Mouse (Mus musculus): ENCODE measurements around the gene Amotl1.
"Not testable (repeated sequence)": the region's sequence is repeated elsewhere in the genome, so short reads cannot be mapped to it uniquely, and the experiment has no call there.

Amotl1 gene

GRCm38 (mm10) chr9:14603475-14603874 lies 41.4 kb downstream of the Amotl1 start:
- no peak for DNase-seq

DNA sequence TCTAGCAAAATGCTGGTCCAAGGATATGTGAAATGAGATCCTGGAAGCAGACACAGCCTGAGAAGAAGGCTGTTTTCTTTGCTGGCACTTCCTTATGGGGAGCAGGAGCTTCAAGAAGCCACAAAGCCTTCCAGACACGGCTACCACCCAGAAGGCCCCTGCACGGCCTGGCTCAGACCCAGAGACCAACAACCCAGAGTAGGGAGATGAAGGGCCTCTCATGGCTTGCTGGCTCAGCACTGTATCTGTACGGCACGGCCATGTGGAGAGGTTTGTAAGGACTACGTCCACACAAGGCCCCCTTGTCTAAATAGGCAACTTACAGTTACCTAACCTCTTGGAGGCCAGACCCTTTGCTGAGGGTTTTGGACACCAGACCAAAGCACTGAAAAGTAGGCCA lies 45.1 kb downstream of the Amotl1 start:
- DNase-seq: peak in 1 of 2 experiments; percentile 14

- no peak for DNase-seq
Measured at GRCm38 (mm10) chr9:14598157-14598556, 46.7 kb downstream of the Amotl1 start.

- no peak for DNase-seq
Measured at GRCm38 (mm10) chr9:14597429-14597828, 47.4 kb downstream of the Amotl1 start.

- DNase-seq: no peak
Measured at GRCm38 (mm10) chr9:14596858-14597257, 48.0 kb downstream of the Amotl1 start.

GRCm38 (mm10) chr9:14596427-14596826 lies 48.4 kb downstream of the Amotl1 start:
- no peak for DNase-seq

GRCm38 (mm10) chr9:14595893-14596292 lies 49.0 kb downstream of the Amotl1 start:
- DNase-seq: no peak

DNA sequence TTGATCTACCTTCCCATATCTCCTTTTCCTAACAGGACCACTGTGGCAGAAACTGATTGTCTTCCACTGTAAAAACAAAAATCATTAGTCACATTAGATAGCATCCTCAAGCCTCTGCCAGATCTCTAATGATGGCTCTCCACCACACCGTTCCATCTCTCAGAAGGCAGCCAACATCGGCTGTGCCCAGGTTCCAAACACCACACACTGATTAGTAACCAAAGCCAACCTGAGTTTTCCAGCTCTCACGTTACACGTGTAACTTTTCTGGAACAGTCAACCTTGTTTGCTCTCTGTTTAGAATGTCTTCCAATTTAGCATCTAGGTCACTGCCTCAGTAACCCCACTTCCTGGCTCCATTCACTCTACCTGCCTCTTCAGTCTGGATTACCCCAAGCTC lies 51.0 kb downstream of the Amotl1 start:
- DNase-seq: no peak

DNA sequence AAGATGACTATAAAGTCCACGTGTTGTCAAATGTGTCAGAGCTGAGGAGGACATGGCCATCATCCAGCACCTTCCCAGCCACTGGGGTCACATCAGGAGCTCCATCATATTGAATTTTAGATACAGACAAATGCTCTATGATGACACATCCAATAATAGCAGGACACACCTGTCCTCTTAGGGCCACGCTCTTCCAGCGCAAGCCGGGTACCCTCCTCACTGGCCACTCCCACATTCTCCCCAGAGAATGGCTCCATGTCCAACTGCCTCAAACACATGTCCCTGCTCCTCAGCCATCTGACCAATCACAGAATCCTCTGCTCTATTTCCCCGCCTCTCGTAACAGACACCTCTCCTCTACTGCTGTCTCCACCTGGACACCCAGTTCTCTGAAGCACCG lies 54.2 kb downstream of the Amotl1 start:
- no peak for DNase-seq

DNA sequence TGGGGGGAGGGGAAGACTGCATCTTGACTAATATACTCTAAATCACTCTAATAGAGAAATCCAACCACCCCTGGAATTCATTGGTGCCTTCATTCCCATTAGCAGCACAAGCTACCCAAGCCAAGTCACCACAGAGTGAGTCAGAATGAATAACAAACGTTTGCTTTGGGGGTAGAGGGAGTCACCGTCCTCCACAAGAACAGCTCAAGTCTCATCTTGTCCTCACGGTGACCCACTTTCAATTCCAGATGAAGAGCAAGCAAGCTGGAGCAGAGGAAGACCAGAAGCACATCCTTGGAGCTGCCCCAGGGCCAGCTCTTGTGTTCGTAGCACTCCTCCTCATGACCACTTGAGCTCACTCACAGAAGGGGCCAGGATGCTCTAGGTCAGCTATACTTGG lies 56.2 kb downstream of the Amotl1 start:
- DNase-seq: no peak

DNA sequence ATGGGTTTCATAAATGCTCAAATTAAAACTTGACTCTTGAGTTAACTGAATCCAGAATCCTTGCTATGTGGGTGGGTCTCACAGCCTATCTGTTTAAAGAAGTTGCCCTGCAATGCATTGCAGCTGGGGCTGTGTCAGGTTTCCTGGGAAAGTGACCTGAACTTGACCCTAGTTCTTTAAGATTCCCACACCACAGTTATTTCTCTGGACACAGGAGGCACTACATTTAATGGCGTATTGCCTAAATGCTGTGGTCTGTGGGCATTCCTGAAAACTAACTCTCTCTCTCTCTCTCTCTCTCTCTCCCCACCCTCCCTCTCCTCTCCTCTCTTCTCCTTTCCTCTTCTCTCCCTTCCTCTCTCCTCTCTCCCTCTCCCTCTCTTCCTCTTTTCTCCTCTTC lies 59.2 kb downstream of the Amotl1 start:
- DNase-seq: peak in 1 of 2 experiments; percentile 9

GRCm38 (mm10) chr9:14578960-14579359 lies 65.9 kb downstream of the Amotl1 start:
- no peak for DNase-seq

- DNase-seq: not testable (repeated sequence)
Measured at GRCm38 (mm10) chr9:14576359-14576758, 68.5 kb downstream of the Amotl1 start.

DNA sequence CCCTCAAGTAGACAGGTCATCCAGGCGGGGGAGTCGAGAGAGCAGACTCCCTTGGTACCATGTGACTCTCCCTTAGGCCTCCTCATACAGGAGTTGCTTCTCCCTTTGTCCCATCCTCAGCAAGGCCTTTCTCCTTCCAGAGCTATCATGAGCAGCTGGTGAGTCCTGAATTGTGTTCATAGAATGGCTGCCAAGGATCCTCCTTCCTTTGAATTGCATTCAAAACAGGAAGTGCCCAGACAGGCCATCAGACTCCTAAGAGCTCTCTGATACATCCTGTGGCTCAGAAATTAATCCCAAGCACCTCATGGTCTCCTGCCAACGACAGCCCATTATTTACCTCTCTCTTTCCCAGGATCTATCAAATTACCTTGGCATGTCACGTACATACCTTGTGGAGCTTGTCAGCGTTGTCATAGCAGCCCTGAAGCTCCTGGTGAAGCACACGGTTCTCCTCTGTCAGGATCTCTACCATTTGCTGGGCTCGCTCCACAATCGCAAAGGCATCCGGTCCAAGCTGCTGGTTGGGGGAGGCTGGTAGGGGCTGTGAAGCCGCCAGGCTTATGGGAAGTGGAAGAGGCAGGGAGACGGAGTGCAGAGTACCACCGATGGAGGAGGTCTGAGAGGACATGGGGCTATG lies 70.0 kb downstream of the Amotl1 start:
- DNase-seq: peak; percentile 23 to 43

GRCm38 (mm10) chr9:14569175-14569975 lies 75.5 kb downstream of the Amotl1 start:
- DNase-seq: no peak

- no peak for DNase-seq
Measured at GRCm38 (mm10) chr9:14568487-14568886, 76.4 kb downstream of the Amotl1 start.

GRCm38 (mm10) chr9:14564486-14564885 lies 80.4 kb downstream of the Amotl1 start:
- DNase-seq: no peak

- DNase-seq: no peak
Measured at GRCm38 (mm10) chr9:14563351-14563750, 81.5 kb downstream of the Amotl1 start.

DNA sequence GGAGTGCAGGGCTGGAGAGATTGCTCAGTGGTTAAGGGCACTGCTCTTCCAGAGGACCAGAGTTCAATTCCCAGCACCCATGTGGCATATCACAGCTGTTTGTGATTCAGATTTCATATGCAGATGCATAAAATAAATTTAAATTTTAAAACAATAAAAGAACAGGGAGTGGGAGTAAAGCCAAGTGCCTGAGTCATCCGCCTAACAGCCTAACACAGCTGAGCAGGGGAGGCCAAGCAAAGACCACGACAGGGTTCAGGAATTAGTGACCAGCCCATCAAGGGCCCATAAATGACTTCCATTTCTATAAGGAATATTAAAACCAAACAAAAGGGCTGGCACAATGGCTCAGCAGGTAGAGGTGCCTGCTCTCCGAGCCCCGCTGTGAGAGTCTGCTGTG lies 84.3 kb downstream of the Amotl1 start:
- DNase-seq: no peak

- no peak for DNase-seq
Measured at GRCm38 (mm10) chr9:14559996-14560395, 84.9 kb downstream of the Amotl1 start.

- peak in 1 of 2 experiments; percentile 29 for DNase-seq
Measured at GRCm38 (mm10) chr9:14559430-14559829, 85.4 kb downstream of the Amotl1 start.

- DNase-seq: no peak
Measured at GRCm38 (mm10) chr9:14558332-14558731, 86.5 kb downstream of the Amotl1 start.

- DNase-seq: no peak
Measured at GRCm38 (mm10) chr9:14548366-14548761, 96.5 kb downstream of the Amotl1 start.

GRCm38 (mm10) chr9:14547584-14548365 lies 97.1 kb downstream of the Amotl1 start:
- DNase-seq: no peak
